Mouse (Mus musculus): ENCODE measurements at regions not wholly inside any gene's neighbourhood (a gene's known extent, or its start where the extent isn't known, plus 50 kb on each side); places are given as distances from the start of the nearest gene placed in this dataset.

DNA sequence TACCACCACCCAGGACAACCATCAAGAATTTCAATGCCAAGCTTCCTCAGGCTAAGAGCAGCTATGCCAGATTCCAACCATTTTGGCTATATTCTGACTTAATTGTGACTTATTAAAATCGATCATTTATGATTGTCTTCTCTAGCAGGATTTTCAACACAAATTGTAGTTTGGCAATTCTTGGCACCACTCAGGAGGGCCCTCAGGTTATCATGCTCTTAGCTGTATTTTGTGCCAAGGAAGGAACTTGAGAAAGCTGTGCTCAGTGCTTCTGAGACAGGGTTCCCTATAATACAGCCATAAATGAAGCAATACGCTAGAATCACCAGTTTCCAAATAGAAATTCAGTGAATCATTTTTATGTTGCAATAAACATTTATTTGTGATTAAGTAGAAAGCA lies 232.7 kb upstream of the Emcn start:
- H3K4me1 ChIP-seq = no peaks in the 10 kb centered on the region
- H3K36me3 ChIP-seq = no peaks in the 10 kb centered on the region
- H3K9ac ChIP-seq = no peak overlapping the region
- H3K27ac ChIP-seq (replicated peaks) = no peak overlapping the region
- no peaks in the 10 kb centered on the region for H3K9me3 ChIP-seq (replicated peaks)
- no peaks in the 10 kb centered on the region for H3K27me3 ChIP-seq
- ATAC-seq (ENCODE audit: insufficient number of reproducible peaks, low FRiP score, low TSS enrichment, low read depth) = no peak
- WGBS = 85% methylated on average over 2 of the region's 2 CpGs
- no peak overlapping the region for H3K4me2 ChIP-seq (replicated peaks)
- H3K4me3 ChIP-seq (replicated peaks) = no peak overlapping the region

DNA sequence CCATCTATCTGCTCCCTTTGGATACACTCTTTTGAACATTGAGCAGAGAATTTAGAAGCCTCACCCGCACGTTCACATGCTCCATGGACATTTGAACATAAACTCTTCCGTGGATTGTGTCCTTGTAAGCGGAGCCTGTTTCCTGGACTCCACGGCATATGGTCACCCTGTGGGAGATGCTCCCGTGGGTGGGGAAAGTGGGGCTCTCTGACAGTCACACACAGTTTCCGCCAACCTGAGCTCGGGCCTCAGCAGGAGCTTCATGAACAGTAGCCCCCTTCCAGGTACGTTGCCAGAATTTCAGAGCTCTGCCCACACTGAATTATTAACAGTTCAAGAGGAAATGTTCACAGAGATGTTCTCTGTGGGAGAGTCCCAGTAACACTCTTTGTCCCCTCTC lies 231.1 kb upstream of the Emcn start:
- Histone ChIP-seq H3K27ac (replicated peaks) (no peak overlapping the region), H3K27me3 (no peaks in the 10 kb centered on the region), H3K4me2 (replicated peaks) (no peak overlapping the region), H3K9me3 (replicated peaks) (no peaks in the 10 kb centered on the region), H3K4me1 (no peaks in the 10 kb centered on the region), H3K36me3 (no peaks in the 10 kb centered on the region), H3K9ac (no peak overlapping the region), H3K4me3 (replicated peaks) (no peak overlapping the region)
- no peak for ATAC-seq (ENCODE audit: insufficient number of reproducible peaks, low FRiP score, low TSS enrichment, low read depth)
- 89% methylated on average over 9 of the region's 9 CpGs for WGBS

DNA sequence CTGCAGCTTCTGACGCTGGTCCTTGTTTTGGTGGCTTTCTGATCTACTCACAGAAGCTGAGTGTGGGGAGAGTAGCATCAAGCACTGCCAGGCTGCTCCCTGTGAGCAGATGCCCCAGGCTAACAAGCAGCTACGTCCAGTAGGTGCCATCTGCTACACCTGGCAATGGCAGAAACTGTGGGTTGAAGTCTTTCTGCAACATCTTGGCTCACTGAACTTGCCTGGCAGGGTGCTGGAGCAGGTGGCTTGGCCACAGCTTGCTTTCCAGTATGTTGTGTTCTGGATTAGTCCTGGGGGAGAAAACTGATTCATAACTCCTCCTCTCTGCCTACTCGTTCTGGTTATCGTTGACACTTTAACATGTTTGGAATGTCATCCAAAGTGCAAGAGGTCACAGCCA lies 230.4 kb upstream of the Emcn start:
- Histone ChIP-seq H3K4me1 (no peaks in the 10 kb centered on the region), H3K4me3 (replicated peaks) (no peak overlapping the region), H3K27me3 (no peaks in the 10 kb centered on the region), H3K9ac (no peak overlapping the region), H3K9me3 (replicated peaks) (no peaks in the 10 kb centered on the region), H3K36me3 (no peaks in the 10 kb centered on the region), H3K4me2 (replicated peaks) (no peak overlapping the region), H3K27ac (replicated peaks) (no peak overlapping the region)
- ATAC-seq (ENCODE audit: insufficient number of reproducible peaks, low FRiP score, low TSS enrichment, low read depth) = no peak
- 66% methylated on average over 4 of the region's 4 CpGs for WGBS

DNA sequence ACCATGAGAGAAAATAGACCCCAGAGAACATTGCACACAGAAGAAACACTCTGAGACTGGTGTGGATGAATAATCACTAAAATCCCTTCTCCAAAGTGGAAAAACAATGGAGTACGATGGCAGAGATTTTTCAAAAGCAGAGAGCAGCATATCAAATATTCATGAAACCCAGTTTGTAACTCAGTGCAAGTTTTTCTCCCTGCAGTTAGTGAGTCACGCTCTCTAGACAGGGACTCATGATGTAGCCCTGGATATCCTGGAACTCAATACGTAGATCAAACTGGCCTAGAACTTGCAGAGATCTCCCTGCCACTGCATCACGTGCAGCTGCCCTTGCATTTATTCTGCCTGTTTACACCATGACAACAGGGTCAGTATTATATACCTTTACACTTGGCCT lies 210.9 kb upstream of the Emcn start:
- no peak for ATAC-seq (ENCODE audit: insufficient number of reproducible peaks, low FRiP score, low TSS enrichment, low read depth)
- H3K27me3 ChIP-seq = no peaks in the 10 kb centered on the region
- no peak overlapping the region for H3K4me2 ChIP-seq (replicated peaks)
- no peak overlapping the region for H3K4me3 ChIP-seq (replicated peaks)
- H3K9me3 ChIP-seq (replicated peaks) = no peaks in the 10 kb centered on the region
- H3K27ac ChIP-seq (replicated peaks) = no peak overlapping the region
- no peak overlapping the region for H3K9ac ChIP-seq
- 83% methylated on average over 4 of the region's 4 CpGs for WGBS
- no peaks in the 10 kb centered on the region for H3K4me1 ChIP-seq
- H3K36me3 ChIP-seq = no peaks in the 10 kb centered on the region

DNA sequence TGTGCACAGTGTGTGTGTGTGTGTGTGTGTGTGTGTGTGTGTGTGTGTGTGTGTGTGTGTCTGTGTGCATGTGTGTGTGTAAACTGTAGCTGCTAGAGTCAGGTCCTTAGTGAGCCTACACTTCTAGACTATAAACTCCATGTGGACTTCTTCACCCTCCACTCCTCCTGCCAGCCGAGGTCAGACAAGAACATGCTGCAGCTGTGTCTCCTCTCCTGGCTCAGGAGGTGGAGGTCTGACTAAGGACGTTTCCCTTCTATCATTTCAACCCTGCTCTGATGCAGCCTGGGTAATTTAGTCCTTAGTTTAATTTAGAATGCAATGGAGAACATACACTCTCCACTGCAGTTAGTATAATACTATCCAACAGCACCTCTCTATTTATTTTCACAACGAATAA lies 198.8 kb upstream of the Emcn start:
- 59% methylated on average over 3 of the region's 3 CpGs for WGBS
- Histone ChIP-seq H3K27me3 (no peaks in the 10 kb centered on the region), H3K9ac (no peak overlapping the region), H3K36me3 (no peaks in the 10 kb centered on the region), H3K27ac (replicated peaks) (no peak overlapping the region), H3K4me3 (replicated peaks) (no peak overlapping the region), H3K4me2 (replicated peaks) (no peak overlapping the region), H3K4me1 (no peaks in the 10 kb centered on the region), H3K9me3 (replicated peaks) (no peaks in the 10 kb centered on the region)
- no peak for ATAC-seq (ENCODE audit: insufficient number of reproducible peaks, low FRiP score, low TSS enrichment, low read depth)

DNA sequence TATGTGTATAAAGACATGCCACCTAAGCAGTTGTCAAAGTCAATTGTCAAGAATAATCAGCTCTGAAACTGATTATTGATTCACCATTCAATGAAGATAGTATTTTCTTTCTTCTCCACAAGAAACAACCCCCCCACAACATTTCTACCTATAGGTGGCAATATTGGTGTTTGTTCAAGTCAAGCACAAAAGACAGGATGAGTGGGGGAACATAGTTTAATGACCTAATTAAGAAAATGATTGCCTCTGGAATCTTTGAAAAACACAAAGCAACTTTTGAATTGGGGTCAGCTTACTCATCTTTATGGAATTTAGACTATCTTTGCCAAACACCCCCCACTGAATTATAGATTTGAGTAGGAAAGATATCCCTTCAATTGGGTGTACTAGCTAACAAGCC lies 194.8 kb upstream of the Emcn start:
- ATAC-seq (ENCODE audit: insufficient number of reproducible peaks, low FRiP score, low TSS enrichment, low read depth) = no peak
- no peak overlapping the region for H3K9ac ChIP-seq
- no peaks in the 10 kb centered on the region for H3K27me3 ChIP-seq
- no peaks in the 10 kb centered on the region for H3K9me3 ChIP-seq (replicated peaks)
- H3K27ac ChIP-seq (replicated peaks) = no peak overlapping the region
- no peak overlapping the region for H3K4me3 ChIP-seq (replicated peaks)
- H3K4me1 ChIP-seq = no peaks in the 10 kb centered on the region
- no peaks in the 10 kb centered on the region for H3K36me3 ChIP-seq
- H3K4me2 ChIP-seq (replicated peaks) = no peak overlapping the region

DNA sequence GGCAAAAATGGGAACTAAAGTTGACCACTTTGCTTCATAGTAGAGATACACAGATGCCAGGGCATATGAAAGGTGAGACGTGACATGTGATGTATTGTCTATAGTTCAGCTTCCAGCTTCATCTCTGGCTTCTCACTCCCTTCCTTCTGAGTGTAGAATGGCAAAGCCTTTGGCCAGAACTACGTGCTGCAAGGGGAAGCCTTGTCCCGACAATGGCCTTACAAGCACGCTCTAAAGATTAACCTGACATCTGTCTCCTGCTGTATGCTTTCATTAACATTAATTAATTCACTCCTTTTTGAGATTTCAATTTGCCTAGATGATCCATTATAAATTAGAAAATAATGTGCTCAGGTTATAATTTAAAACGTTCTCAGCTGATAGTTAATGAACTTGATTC lies 193.5 kb upstream of the Emcn start:
- Histone ChIP-seq H3K4me1 (no peaks in the 10 kb centered on the region), H3K27me3 (no peaks in the 10 kb centered on the region), H3K9ac (no peak overlapping the region), H3K4me2 (replicated peaks) (no peak overlapping the region), H3K4me3 (replicated peaks) (no peak overlapping the region), H3K9me3 (replicated peaks) (no peaks in the 10 kb centered on the region), H3K27ac (replicated peaks) (no peak overlapping the region), H3K36me3 (no peaks in the 10 kb centered on the region)
- 79% methylated on average over 5 of the region's 5 CpGs for WGBS
- ATAC-seq (ENCODE audit: insufficient number of reproducible peaks, low FRiP score, low TSS enrichment, low read depth) = no peak

DNA sequence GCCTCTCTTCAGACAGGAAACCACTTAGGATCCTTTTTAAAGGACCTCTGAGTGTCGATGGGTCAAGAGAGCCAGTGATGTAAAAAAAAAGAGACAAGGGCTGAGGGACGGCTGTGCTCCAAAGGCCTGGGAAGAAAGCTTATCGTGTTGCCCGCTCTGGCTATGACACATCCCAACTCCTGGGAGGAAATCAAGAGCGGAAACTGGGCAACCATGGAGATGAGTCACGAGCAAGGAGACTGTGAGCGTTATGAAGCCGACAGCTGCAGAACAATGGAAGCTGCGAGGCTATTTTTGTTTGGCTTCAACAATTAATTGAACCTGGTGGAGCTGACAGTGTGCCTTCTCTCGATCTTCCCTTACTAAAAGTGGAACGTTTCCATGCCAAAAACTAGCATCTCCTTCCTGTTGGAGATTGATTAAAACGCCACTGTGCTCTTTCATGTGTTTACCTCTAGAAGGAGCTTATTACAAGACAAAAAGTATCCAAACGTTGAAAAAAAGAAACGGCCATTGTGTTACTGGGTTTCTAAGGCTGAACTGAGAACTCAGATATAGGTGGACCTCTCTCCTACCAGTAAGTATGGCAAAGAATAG lies 190.4 kb upstream of the Emcn start:
- Histone ChIP-seq H3K4me1 (no peaks in the 10 kb centered on the region), H3K4me2 (replicated peaks) (no peak overlapping the region), H3K36me3 (no peaks in the 10 kb centered on the region), H3K4me3 (replicated peaks) (no peak overlapping the region), H3K9me3 (replicated peaks) (no peaks in the 10 kb centered on the region), H3K27ac (replicated peaks) (no peak overlapping the region), H3K27me3 (no peaks in the 10 kb centered on the region), H3K9ac (no peak overlapping the region)
- 79% methylated on average over 14 of the region's 14 CpGs for WGBS
- no peak for ATAC-seq (ENCODE audit: insufficient number of reproducible peaks, low FRiP score, low TSS enrichment, low read depth)

DNA sequence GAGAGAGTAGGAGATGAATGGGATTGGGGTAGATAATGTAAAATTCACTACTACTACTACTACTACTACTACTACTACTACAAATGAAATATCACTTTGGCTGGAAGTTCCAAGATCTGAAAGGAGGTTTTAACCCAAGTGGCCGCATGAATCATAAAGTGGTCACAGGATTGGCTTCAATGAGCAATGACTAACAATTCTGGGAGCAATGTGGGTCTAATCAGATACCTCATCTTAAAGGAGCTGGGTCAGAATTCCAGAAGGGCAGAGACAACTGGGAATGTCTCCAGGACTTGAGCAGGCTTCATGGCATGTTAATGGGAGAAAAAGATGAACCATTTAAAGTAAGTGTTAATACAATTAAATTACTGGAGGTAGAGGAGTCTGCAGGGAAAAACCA lies 189.4 kb upstream of the Emcn start:
- no peak overlapping the region for H3K4me3 ChIP-seq (replicated peaks)
- H3K36me3 ChIP-seq = no peaks in the 10 kb centered on the region
- no peaks in the 10 kb centered on the region for H3K4me1 ChIP-seq
- no peak overlapping the region for H3K27ac ChIP-seq (replicated peaks)
- no peaks in the 10 kb centered on the region for H3K9me3 ChIP-seq (replicated peaks)
- H3K27me3 ChIP-seq = no peaks in the 10 kb centered on the region
- no peak overlapping the region for H3K9ac ChIP-seq
- no peak for ATAC-seq (ENCODE audit: insufficient number of reproducible peaks, low FRiP score, low TSS enrichment, low read depth)
- no peak overlapping the region for H3K4me2 ChIP-seq (replicated peaks)
- 80% methylated on average over 1 of the region's 1 CpGs for WGBS

DNA sequence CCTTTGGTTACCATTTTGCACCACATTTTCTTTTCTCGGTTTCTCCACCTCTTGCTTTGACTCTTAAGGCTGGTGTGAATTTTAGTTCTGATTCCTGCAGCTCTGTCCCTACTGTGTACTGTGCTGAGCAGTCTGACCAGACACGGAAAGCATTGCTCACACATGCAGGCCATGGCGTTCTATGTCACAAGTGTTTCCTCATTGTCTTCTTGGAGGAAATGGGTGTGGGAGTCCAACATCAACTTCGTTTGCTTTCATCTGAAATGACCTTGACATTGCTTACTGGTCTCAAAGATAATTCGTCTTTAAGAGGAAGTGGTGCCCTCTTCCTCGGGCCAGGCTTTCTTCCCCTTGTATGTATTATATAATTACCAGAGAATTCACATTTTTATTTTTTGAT lies 187.6 kb upstream of the Emcn start:
- WGBS = 75% methylated on average over 6 of the region's 6 CpGs
- no peak for ATAC-seq (ENCODE audit: insufficient number of reproducible peaks, low FRiP score, low TSS enrichment, low read depth)
- Histone ChIP-seq H3K4me2 (replicated peaks) (no peak overlapping the region), H3K9me3 (replicated peaks) (no peaks in the 10 kb centered on the region), H3K4me3 (replicated peaks) (no peak overlapping the region), H3K27ac (replicated peaks) (no peak overlapping the region), H3K4me1 (no peaks in the 10 kb centered on the region), H3K27me3 (no peaks in the 10 kb centered on the region), H3K9ac (no peak overlapping the region), H3K36me3 (no peaks in the 10 kb centered on the region)

DNA sequence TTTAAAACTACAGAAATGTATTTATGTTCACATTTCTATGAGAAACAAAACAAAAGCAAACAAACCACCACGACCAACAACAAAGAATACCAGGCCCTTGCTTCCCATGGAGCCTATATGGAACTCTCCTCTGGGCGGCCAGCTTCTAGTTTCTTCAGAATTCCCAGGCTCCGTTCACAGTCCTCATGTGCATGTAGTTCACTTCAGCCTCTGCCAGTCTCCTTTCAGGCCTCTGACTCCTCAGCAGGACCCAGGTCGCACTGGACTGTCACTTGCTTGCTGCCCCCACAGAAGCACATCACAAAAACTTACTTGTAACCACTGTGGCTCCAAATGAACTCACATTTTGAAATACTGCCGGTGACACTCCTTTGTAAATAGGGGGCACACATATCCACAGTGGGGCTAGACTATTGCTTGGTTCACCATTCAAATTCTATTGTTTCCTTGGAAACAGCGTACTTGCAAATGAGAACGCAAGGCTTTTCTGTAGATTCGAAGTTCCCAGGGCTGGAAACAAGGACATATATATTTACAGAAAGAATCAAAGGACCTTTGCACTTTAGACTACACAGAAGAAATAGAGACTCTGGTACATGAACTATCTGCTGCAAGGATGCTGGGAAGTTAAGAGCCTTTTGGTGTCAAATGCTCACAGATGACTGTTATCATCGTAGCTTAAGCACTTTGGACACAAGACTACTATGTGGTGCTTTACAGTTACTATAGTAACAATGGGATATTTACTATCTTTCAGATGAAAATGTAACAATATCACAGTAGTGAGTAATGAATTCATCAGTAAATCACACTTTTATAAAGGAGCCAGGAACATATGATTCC lies 186.4 kb upstream of the Emcn start:
- Histone ChIP-seq H3K4me1 (no peaks in the 10 kb centered on the region), H3K4me3 (replicated peaks) (no peak overlapping the region), H3K27ac (replicated peaks) (no peak overlapping the region), H3K27me3 (no peaks in the 10 kb centered on the region), H3K4me2 (replicated peaks) (no peak overlapping the region), H3K36me3 (no peaks in the 10 kb centered on the region), H3K9ac (no peak overlapping the region), H3K9me3 (replicated peaks) (no peaks in the 10 kb centered on the region)
- ATAC-seq (ENCODE audit: insufficient number of reproducible peaks, low FRiP score, low TSS enrichment, low read depth) = no peak
- 84% methylated on average over 9 of the region's 9 CpGs for WGBS

DNA sequence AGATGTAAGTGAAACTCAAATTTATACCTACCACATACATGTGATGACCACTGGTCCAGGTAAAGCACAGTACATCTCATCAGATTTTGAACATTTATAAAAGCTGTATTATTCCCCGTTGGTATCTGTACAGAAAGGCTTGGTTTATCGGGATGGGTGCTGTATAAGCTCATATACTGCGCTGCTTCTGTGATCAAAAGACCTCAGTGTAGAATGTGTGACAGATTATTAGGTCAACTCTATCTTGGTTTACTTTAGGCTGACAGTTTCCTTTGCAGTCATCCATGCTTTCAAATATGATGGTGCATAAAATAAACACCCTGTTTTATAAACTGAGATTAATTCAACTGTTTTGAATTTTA lies 185.8 kb upstream of the Emcn start:
- Histone ChIP-seq H3K4me1 (no peaks in the 10 kb centered on the region), H3K36me3 (no peaks in the 10 kb centered on the region), H3K27ac (replicated peaks) (no peak overlapping the region), H3K27me3 (no peaks in the 10 kb centered on the region), H3K4me2 (replicated peaks) (no peak overlapping the region), H3K4me3 (replicated peaks) (no peak overlapping the region), H3K9me3 (replicated peaks) (no peaks in the 10 kb centered on the region), H3K9ac (no peak overlapping the region)
- WGBS = 84% methylated on average over 3 of the region's 3 CpGs
- no peak for ATAC-seq (ENCODE audit: insufficient number of reproducible peaks, low FRiP score, low TSS enrichment, low read depth)
